Mouse (Mus musculus): Measurements from ENCODE around the gene Vgll4. TPM values are rescaled to one million over a fixed set of nuclear protein-coding genes. Genes with fewer than 3 reads are reported as not detected.

Vgll4 gene
- total and polyA plus RNA-seq, 3 experiments, result 33.3 to 39.4 (median 35.0) TPM

DNA sequence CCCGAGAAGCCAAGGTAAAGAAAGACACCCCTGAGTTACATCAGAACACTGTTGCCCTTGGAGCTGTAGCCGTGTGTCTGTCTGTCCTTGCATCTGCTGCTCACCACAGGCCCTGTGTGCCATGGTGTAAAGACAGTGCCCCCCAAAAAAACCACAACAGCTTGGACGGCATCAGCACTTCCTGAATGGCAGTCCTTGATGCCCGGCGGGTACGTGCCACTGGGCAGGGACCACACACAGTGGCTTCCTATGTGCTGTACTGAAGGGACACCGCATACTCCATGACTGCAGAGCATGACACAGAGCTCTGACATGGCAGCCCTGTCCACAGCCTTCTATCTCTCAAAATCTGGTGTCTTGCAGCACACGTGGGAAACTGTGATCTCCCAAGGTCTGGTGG, 120.0 kb downstream of the Vgll4 start:
- Histone ChIP-seq H3K4me1 (ENCODE audit: insufficient read depth, low read depth, low read length) (peaks cover 43% of the 10 kb centered on the region), H3K4me3 (ENCODE audit: low read depth, low read length) (no peak overlapping the region), H3K9me3 (replicated peaks) (no peaks in the 10 kb centered on the region), H3K36me3 (replicated peaks) (peaks cover 26% of the 10 kb centered on the region), H3K27me3 (ENCODE audit: insufficient read depth, low read length) (peaks cover 5% of the 10 kb centered on the region; the same call in 1 of the 2 replicates)
- ATAC-seq (ENCODE audit: extremely low read depth, insufficient number of reproducible peaks, low FRiP score, poor library complexity, severe bottlenecking), result no peak
- TF ChIP-seq GATA2 (IDR thresholded peaks at IDR 0.05; ENCODE audit: borderline replicate concordance, low read depth, low read length) (no peak), TAL1 (conservative IDR thresholded peaks at IDR 0.05; ENCODE audit: low read depth, low read length) (no peak), CTCF (IDR thresholded peaks at IDR 0.05; ENCODE audit: low read depth, low read length) (no peak), GATA1 (IDR thresholded peaks at IDR 0.05; ENCODE audit: borderline replicate concordance, low read length) (no peak), POLR2AphosphoS5 (IDR thresholded peaks at IDR 0.05; ENCODE audit: insufficient replicate concordance, low read depth, low read length) (no peak)
- DNase-seq (ENCODE audit: low spot score), result no peak

GRCm38 (mm10) chr6:114848761-114849160, 121.0 kb downstream of the Vgll4 start:
- Histone ChIP-seq H3K27me3 (ENCODE audit: insufficient read depth, low read length) (peaks cover 5% of the 10 kb centered on the region; the same call in 1 of the 2 replicates), H3K9me3 (replicated peaks) (no peaks in the 10 kb centered on the region), H3K36me3 (replicated peaks) (peaks cover 26% of the 10 kb centered on the region), H3K4me1 (ENCODE audit: insufficient read depth, low read depth, low read length) (peaks cover 38% of the 10 kb centered on the region), H3K4me3 (ENCODE audit: low read depth, low read length) (no peak overlapping the region; the same call in 1 of the 2 replicates)
- DNase-seq (ENCODE audit: low spot score) (no peak), ATAC-seq (ENCODE audit: extremely low read depth, insufficient number of reproducible peaks, low FRiP score, poor library complexity, severe bottlenecking) (0 out of 2 replicates have a peak, but pooled peaks have one; percentile 32)
- TF ChIP-seq CTCF (IDR thresholded peaks at IDR 0.05; ENCODE audit: low read depth, low read length) (no peak), TAL1 (conservative IDR thresholded peaks at IDR 0.05; ENCODE audit: low read depth, low read length) (no peak), GATA1 (IDR thresholded peaks at IDR 0.05; ENCODE audit: borderline replicate concordance, low read length) (no peak), GATA2 (IDR thresholded peaks at IDR 0.05; ENCODE audit: borderline replicate concordance, low read depth, low read length) (no peak), POLR2AphosphoS5 (IDR thresholded peaks at IDR 0.05; ENCODE audit: insufficient replicate concordance, low read depth, low read length) (no peak)

GRCm38 (mm10) chr6:114847582-114848174, 122.1 kb downstream of the Vgll4 start:
- no peak for TF ChIP-seq TAL1 (conservative IDR thresholded peaks at IDR 0.05; ENCODE audit: low read depth, low read length)
- no peak for TF ChIP-seq GATA2 (IDR thresholded peaks at IDR 0.05; ENCODE audit: borderline replicate concordance, low read depth, low read length)
- no peak for TF ChIP-seq POLR2AphosphoS5 (IDR thresholded peaks at IDR 0.05; ENCODE audit: insufficient replicate concordance, low read depth, low read length)
- no peak for TF ChIP-seq GATA1 (IDR thresholded peaks at IDR 0.05; ENCODE audit: borderline replicate concordance, low read length)
- TF ChIP-seq CTCF (IDR thresholded peaks at IDR 0.05; ENCODE audit: low read depth, low read length), result no peak
- Histone ChIP-seq H3K27me3 (ENCODE audit: insufficient read depth, low read length) (peaks cover 5% of the 10 kb centered on the region; the same call in 1 of the 2 replicates), H3K9me3 (replicated peaks) (peaks cover 2% of the 10 kb centered on the region; the same call in 1 of the 2 replicates), H3K36me3 (replicated peaks) (peaks cover 23% of the 10 kb centered on the region), H3K4me3 (ENCODE audit: low read depth, low read length) (no peak overlapping the region), H3K4me1 (ENCODE audit: insufficient read depth, low read depth, low read length) (peaks cover 37% of the 10 kb centered on the region)
- DNase-seq (ENCODE audit: low spot score) (no peak), ATAC-seq (ENCODE audit: extremely low read depth, insufficient number of reproducible peaks, low FRiP score, poor library complexity, severe bottlenecking) (no peak)

DNA sequence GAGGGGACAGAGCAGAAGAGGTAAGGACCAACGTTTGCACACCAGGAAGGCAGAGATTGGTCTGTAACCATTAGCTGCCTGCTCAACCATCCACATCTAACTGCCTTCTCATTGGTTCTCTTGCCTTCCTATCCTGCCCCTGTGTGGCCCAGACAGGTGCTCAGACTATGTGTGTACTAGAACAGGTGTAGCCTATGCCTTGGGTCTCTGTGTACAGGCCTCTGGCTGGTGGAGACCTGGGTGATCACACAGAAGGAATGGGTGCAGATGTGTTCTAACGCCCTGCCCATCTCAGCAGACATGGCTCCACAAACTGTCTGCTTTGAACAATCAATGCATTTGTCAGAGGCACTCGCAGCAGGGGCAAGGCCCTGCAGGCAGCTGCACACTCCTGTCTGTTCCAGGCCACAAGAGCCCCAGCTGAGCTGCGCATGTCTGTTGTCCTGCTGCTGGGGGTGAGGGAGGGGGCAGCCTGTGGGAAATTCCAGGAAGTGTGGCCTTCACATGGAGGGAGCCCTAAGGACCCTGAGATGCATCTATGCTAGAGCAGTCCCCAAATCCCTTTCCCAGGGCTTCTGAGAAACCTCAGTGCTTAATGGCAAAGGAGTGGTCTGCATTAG, 123.5 kb downstream of the Vgll4 start:
- no peak for TF ChIP-seq TAL1 (conservative IDR thresholded peaks at IDR 0.05; ENCODE audit: low read depth, low read length)
- TF ChIP-seq POLR2AphosphoS5 (IDR thresholded peaks at IDR 0.05; ENCODE audit: insufficient replicate concordance, low read depth, low read length), result no peak
- TF ChIP-seq GATA1 (IDR thresholded peaks at IDR 0.05; ENCODE audit: borderline replicate concordance, low read length), result no peak
- TF ChIP-seq GATA2 (IDR thresholded peaks at IDR 0.05; ENCODE audit: borderline replicate concordance, low read depth, low read length), result no peak
- TF ChIP-seq CTCF (IDR thresholded peaks at IDR 0.05; ENCODE audit: low read depth, low read length), result no peak
- Histone ChIP-seq H3K4me1 (ENCODE audit: insufficient read depth, low read depth, low read length) (peaks cover 33% of the 10 kb centered on the region), H3K9me3 (replicated peaks) (peaks cover 2% of the 10 kb centered on the region; the same call in 1 of the 2 replicates), H3K4me3 (ENCODE audit: low read depth, low read length) (no peak overlapping the region), H3K27me3 (ENCODE audit: insufficient read depth, low read length) (peaks cover 3% of the 10 kb centered on the region; the same call in 1 of the 2 replicates), H3K36me3 (replicated peaks) (peaks cover 23% of the 10 kb centered on the region)
- DNase-seq (ENCODE audit: low spot score) (no peak), ATAC-seq (ENCODE audit: extremely low read depth, insufficient number of reproducible peaks, low FRiP score, poor library complexity, severe bottlenecking) (no peak)

GRCm38 (mm10) chr6:114842863-114843262, 126.9 kb downstream of the Vgll4 start:
- no peak for ATAC-seq (ENCODE audit: extremely low read depth, insufficient number of reproducible peaks, low FRiP score, poor library complexity, severe bottlenecking)

DNA sequence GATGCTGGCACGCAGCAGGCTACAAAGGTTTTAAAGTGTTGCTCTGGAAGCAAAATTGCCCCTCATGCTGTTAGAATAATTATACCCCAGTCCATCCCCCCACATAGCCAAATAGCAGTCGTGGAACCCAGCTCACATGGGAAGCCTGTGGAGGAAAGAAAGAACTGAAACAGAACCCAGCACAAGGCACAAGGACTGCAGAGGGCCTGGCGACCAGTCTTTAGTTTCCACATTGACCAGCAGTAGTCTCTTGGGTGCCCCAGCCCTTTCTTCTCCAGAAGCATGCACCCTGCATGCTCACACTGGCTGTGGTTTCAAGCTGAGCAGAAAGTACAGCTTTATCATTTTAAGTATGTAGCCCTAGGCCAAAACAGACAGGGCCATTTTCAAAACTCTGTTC, 127.7 kb downstream of the Vgll4 start:
- peaks cover 30% of the 10 kb centered on the region for H3K4me1 ChIP-seq (ENCODE audit: insufficient read depth, low read depth, low read length)
- H3K27me3 ChIP-seq (ENCODE audit: insufficient read depth, low read length), result no peaks in the 10 kb centered on the region
- peaks cover 18% of the 10 kb centered on the region for H3K36me3 ChIP-seq (replicated peaks)
- no peak for DNase-seq (ENCODE audit: low spot score)
- H3K4me3 ChIP-seq (ENCODE audit: low read depth, low read length), result no peak overlapping the region
- peaks cover 6% of the 10 kb centered on the region; the same call in 1 of the 2 replicates for H3K9me3 ChIP-seq (replicated peaks)
- TF ChIP-seq CTCF (IDR thresholded peaks at IDR 0.05; ENCODE audit: low read depth, low read length) (no peak), TAL1 (conservative IDR thresholded peaks at IDR 0.05; ENCODE audit: low read depth, low read length) (no peak), POLR2AphosphoS5 (IDR thresholded peaks at IDR 0.05; ENCODE audit: insufficient replicate concordance, low read depth, low read length) (no peak), GATA2 (IDR thresholded peaks at IDR 0.05; ENCODE audit: borderline replicate concordance, low read depth, low read length) (no peak), GATA1 (IDR thresholded peaks at IDR 0.05; ENCODE audit: borderline replicate concordance, low read length) (no peak)
- no peak for ATAC-seq (ENCODE audit: extremely low read depth, insufficient number of reproducible peaks, low FRiP score, poor library complexity, severe bottlenecking)

More at GRCm38 (mm10) chr6:114842863-114843262, 126.9 kb downstream of the Vgll4 start:
- DNase-seq (ENCODE audit: low spot score), result no peak
- Histone ChIP-seq H3K4me3 (ENCODE audit: low read depth, low read length) (no peak overlapping the region), H3K4me1 (ENCODE audit: insufficient read depth, low read depth, low read length) (peaks cover 36% of the 10 kb centered on the region), H3K36me3 (replicated peaks) (peaks cover 18% of the 10 kb centered on the region), H3K27me3 (ENCODE audit: insufficient read depth, low read length) (no peaks in the 10 kb centered on the region; the same call in 1 of the 2 replicates), H3K9me3 (replicated peaks) (peaks cover 6% of the 10 kb centered on the region; the same call in 1 of the 2 replicates)
- TF ChIP-seq CTCF (IDR thresholded peaks at IDR 0.05; ENCODE audit: low read depth, low read length) (no peak), GATA1 (IDR thresholded peaks at IDR 0.05; ENCODE audit: borderline replicate concordance, low read length) (no peak), GATA2 (IDR thresholded peaks at IDR 0.05; ENCODE audit: borderline replicate concordance, low read depth, low read length) (no peak), TAL1 (conservative IDR thresholded peaks at IDR 0.05; ENCODE audit: low read depth, low read length) (no peak), POLR2AphosphoS5 (IDR thresholded peaks at IDR 0.05; ENCODE audit: insufficient replicate concordance, low read depth, low read length) (no peak)
